Mouse (Mus musculus): Measurements from ENCODE around the gene Fra10ac1.

The Fra10ac1 gene

DNA sequence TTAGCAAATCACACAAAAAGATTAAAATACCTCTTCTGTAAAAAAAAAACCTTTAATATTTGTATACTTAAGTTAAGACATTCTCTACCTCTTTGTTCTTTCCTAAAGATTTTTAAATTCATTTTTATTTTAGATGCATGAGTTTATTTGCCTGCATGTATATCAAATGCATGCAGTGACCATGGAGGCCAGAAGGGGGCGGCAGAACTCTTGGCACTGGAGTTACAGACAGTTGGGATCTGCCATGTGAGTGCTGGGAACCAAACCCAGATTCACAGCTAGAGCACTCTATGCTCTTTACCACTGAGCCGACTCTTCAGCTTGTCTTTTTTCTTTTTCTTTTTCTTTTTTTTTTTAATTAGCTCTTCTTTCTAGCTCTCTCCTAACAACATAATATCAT is 4.7 kb upstream of the Fra10ac1 start:
- no peak for DNase-seq

DNA sequence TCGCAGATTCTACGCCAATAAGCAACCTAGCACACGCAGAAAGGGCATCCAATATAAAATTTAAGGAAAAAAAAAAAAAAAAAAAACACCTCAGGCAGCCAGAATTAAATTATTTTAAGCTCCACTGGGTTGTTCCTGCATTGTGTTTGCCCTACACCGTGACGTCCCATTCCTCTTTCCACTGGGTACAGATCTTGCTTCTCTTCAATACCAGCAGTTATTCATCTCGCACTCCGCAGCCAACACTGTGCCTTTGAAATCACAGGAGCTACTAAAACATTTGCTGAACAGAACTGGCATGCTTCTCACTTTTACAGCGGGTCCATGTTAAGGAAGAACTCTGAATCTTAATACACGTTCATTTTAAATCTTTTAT is 717 bp upstream of the Fra10ac1 start:
- DNase-seq, result peak; percentile 19

DNA sequence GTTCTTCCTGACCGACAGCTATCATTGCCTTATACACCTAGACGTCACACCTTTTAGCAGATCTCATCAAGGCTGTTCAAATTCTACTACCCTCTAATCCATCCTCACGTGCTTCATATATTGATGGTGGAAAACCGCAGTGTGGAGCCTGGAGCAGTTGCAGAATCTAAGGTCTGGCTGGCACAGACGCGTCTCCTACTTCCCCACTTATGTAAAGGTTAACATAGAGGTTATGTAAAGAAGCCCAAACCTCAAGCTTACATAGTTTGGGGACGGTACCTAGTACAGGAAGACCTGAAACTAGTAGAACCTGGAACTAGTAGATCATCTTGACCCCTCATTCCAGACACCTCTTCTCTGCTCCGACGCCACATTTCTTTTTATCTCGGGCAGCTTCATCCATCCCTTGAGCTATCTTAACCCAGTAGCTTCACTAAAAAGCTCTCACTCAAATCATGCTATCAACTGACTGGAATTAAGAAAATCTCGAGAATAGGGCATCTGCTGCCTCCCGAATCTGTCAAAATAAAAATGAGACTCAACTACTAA is 526 bp downstream of the Fra10ac1 start:
- DNase-seq, result no peak

DNA sequence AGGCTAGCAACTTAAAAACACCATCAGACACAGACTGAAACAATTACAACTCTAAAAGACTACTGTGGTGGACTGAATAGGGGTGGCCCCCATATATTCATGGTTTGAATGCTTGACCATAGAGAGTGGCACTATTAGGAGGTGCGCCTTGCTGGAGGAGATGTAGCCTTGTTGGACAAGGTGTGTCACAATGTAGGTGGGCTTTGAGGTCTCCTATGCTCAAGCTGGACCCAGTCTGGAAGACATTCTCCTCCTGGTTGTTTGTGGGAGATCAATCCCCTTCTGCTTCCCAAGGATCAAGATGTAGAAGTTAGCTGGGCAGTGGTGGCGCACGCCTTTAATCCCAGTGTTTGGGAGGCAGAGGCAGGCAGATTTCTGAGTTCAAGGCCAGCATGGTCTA is 6.3 kb downstream of the Fra10ac1 start:
- DNase-seq, result no peak

DNA sequence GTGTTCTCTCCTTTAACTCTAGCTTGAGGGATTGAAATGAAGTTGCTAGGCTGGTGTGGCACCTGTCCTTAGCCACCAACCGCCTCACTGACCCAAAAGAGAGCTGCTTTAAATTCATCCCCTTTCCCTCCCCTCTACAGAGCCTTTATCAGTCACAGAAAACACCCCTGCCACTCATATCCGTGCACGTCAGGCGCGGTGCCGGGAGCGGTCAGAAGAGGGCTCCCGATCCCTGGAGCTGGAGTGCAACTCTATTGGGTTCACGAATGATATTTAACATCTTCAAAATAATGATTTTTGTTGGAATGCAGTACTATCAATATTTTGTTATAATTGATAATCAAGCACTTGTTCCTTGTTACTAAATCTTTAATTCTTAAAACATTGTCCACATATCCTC is 17.3 kb downstream of the Fra10ac1 start:
- DNase-seq, result peak; percentile 41

DNA sequence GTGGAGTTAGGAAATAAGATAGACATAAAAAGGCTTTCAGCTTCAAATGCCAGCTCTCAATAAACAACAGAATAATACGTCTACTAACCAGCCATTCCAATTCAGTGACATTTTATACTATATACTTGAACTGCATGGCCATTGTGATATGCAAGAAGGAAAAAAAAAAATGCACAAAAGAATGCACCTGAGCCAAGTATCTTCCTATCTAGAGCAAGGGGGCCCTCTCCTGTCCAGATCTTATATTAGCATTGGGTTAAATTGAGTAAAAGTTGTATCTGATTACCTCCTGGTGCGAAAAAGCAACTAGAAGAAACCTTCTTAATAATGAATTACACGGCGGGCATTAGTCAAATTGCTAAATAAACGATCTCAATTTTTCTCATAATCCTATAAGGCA is 25.2 kb downstream of the Fra10ac1 start:
- peak; percentile 28 for DNase-seq

DNA sequence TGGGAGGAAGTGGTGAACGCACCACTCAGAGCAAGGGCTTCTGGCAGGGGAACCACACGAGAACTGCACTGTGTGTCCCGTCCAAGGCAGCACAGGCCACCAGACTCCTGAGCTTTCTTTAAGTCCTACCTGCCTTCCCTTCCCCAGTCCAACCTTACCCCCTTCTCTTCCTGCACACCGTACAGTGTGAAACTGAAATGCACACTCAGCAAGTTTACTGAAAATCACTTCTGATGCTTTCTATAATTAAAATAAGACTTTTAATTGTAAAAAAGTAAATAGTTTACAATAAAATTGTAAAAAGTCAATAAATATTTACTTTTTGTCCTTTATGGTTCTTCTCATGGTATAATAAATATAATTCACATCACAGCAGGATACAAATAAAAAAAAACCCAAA is 28.7 kb downstream of the Fra10ac1 start:
- no peak for DNase-seq

DNA sequence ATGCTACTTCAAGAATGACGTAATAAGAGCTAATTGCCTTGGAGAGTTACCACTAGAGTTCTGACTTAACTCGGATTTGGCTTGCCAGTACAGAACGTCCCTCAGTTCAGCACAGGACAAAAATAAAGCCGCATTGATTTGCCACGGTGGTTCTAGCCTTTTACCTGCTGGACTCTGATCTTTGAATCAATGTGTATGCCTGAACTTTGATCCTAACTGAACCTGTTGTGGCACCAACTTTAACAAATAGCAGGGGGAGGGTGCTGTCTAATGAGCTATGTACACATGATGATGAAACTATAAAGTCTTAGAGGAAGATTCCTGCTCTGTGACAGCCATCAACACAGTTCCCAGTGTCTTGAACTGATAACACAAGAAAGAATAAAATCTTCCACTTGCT is 32.5 kb downstream of the Fra10ac1 start:
- no peak for DNase-seq

DNA sequence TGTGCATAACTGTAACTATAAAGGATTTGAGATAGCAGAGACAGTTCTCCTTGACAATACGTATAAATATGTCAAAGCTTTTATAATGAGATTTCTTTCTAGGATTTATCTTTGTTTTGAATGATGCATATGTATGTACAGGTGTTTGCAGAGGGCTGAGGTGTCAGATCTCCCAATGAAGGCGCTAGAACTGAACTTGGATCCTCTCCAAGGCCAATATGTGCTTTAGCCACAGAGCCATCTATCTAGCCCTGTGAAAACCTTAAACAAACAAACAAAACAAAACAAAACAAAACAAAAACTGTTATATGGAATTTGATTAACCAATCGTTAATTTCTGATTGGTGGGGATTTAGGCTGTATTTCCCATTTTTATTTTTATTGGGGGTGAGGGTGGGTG is 33.4 kb downstream of the Fra10ac1 start:
- DNase-seq, result no peak

DNA sequence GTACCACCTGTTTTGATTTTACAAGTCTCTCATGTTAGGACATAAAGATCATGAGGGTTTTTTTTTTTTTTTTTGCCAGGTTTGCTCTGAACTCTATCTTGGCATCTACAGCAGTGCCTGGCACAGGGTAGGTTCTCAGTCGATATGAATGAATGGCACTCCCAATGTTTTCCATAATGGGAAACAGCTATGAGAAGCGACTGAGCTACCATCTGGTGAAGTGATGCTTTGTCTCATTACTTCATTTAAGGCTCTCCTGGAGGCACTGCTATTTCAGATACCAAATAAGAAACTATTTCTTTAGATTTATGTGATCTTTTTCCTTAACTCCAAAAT is 36.6 kb downstream of the Fra10ac1 start:
- no peak for DNase-seq

DNA sequence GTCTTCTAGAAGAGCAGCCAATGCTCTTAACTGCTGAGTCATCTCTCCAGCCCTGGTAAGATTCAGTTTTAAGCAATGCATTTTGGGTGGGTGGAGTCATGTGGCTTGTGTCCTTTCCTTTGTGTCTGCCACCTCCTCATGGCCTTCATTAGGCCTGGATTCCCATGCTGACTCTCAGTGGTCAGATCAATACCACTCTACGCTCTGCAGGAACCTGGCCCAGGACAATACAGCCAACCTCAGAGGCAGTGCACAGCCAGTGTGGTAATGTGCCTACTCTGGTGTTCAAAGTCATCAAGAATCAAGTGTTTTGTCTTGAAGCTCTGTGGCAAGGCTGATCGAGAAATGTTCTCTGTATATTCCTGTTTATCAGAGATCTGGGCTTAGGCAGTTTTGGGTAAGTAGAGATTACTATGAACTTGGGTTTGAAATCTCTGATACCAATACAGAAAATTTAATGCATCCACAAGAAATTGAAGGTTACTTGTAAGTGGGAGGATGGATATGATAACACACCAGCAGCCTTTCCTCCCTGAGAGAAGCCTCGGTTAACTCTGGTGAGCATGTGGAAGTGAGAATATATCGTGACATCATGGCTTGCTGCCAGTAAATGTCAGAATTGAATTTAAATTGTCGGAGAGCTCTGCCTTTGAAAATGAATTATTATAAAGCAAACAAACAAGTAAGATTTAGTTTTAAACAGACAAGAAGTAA is 37.2 kb downstream of the Fra10ac1 start:
- no peak for DNase-seq

DNA sequence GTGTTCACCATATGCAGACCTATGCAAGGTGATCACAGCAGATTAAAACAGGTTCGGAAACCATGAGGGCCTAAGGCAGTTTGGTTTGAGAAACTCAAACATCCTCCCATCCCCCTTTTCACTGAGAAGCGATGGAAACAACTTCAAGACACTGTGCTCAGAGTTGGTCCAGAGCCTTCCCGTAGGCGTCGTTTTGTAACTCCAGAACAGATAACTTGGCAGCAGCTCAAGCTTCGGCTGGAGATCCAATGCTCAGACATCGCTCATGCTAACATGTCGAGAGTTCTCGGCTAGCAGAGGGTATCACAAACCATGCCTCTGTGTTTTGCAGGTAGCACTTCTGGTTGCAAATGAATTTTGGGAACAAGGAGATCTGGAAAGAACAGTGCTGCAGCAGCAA is 44.3 kb downstream of the Fra10ac1 start:
- DNase-seq, result no peak

DNA sequence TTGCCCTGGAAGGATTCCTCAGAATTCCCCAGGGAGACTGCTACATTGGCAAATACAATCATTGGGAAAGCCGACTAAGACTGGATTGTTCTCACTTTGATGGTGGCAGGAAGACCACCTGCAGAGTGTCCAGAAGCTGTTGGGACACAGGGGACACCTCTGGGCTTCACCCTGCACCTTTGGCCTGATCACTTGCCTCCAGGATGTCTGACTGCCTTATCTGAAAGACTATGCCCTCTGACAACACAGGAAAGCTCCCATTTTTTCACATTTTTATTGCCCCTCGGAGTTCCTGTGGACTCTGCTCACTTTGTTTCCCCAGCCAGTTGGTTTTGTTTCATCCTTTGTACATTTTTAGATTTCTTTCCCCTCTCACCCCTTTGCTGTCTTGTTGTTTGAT is 59.3 kb downstream of the Fra10ac1 start:
- DNase-seq, result no peak

DNA sequence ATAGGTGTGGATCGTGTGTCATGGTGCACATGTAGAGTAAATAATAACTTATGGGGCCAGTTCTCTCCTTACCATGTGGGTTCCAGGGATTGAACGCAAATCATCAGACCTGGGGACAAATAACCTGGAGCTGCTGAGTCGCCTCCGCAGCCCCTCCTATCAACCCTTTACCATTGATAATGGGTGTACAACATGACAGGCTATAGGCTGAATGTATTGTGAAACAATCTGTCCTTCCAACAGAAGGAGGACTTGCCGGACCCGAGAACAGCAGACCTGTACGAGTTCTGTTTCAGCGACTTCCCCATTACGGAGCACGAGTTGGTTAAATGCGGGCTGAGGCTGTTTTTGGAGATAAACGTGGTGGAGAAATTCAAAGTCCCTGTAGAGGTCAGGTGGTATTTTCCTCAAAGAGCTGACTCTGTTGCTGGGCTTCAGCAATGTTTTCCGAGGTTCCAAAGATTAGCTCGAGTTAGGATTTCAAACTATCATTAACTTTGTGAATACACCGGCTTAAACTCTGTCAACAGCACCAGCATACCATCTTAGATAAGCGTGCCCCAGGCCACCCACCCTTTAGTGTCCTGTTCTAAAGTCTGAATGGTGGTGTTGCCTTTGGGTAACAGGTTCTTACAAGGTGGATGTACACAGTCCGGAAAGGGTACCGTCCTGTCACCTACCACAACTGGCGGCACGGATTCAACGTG is 62.2 kb downstream of the Fra10ac1 start:
- no peak for DNase-seq

DNA sequence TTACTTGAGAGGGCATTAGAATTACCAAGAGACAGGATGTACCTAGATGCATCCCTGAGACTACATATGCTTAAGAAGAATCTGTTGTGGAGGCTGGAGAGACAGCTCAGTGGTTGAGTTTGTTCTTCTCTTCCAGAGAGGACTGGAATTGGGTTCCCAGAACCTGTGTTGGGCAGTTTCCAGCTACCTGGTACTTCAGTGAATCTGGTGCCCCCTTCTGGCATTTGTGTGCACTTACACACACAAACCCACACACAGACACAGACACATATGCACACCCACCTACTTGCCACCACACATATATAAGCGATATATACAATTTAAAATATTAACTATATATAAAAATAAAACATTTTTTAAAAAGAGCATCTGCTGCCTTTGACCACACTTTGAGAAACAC is 67.7 kb downstream of the Fra10ac1 start:
- no peak for DNase-seq

DNA sequence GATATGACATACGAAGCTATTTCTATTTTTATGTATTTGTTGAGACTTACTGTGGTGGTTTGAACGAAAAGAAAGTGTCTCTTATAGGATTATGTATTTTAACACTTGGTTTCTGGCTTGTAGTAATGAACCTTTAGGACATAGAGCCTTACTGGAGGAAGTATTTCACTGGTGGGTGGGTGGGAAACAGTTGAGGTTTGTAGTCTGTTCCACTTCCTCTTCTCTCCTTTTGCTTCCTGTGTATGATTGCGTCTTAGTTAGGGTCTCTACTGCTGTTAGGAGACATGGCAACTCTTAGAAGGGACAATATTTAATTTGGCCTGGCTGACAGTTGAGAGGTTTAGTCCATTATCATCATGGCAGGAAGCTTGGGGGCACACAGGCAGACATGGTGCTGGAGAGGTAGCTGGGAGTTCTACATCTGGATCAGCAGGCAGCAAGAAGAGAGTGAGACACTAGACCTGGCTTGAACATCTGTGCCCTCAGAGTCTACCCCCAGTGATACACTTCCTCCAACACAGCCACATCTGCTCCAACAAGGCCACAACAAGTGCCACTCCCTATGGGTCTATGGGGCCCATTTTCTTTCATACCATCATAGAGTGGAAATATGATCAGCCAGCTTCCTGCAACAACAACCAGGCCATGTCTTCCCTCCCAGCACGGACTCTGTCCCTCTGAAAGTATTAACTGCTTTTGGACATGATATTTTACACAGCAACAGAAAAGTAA is 80.2 kb downstream of the Fra10ac1 start:
- DNase-seq, result no peak
